Mouse (Mus musculus): ENCODE measurements at regions not wholly inside any gene's neighbourhood (a gene's known extent, or its start where the extent isn't known, plus 50 kb on each side); places are given as distances from the start of the nearest gene placed in this dataset.

- Histone ChIP-seq H3K36me3 (replicated peaks in 1 of 2; ENCODE audit: control insufficient read depth in 1 of 2, insufficient read depth in 1 of 2, low read length in 1 of 2) (no peaks in the 10 kb centered on the region), H3K4me3 (replicated peaks in 1 of 3; ENCODE audit: low read depth in 2 of 3, low read length in 2 of 3, poor library complexity in 1 of 3) (no peak overlapping the region), H3K27me3 (replicated peaks) (no peaks in the 10 kb centered on the region), H3K4me2 (ENCODE audit: insufficient read depth, low read depth, poor library complexity, severe bottlenecking) (no peak overlapping the region), H3K4me1 (ENCODE audit: control insufficient read depth in 1 of 2, insufficient read depth in 2 of 2) (peaks cover 5 to 8% of the 10 kb centered on the region in 2 experiments; a peak in 3 of 4 replicates), H3K79me2 (replicated peaks; ENCODE audit: control insufficient read depth, extremely low read depth, insufficient read depth, poor library complexity, severe bottlenecking) (no peaks in the 10 kb centered on the region), H3K9me3 (replicated peaks; ENCODE audit: low read length) (no peaks in the 10 kb centered on the region), H3K9ac (ENCODE audit: insufficient read depth, low read depth) (no peak overlapping the region), H3K27ac (ENCODE audit: insufficient read depth, low read depth) (no peak overlapping the region)
- dilution Hi-C loops (cut with MboI; ENCODE audit: extremely low pct_ligation_motif_present, extremely low pct_unique_long_range_greater_than_20kb, low sequenced_read_pairs) (no loop called here), in situ Hi-C loops (cut with MboI; ENCODE audit: low pct_ligation_motif_present, low pct_unique_long_range_greater_than_20kb, low sequenced_read_pairs) (no loop called here)
- no peak for TF ChIP-seq JUND (conservative IDR thresholded peaks at IDR 0.05; ENCODE audit: low read depth, low read length)
- DNase-seq (ENCODE audit: extremely low read depth) = no peak
These were observed 92.7 kb downstream of the Dad1 start for GRCm38 (mm10) chr14:54161206-54161605.

GRCm38 (mm10) chr14:54159816-54160215 is 94.1 kb downstream of the Dad1 start:
- no peaks in the 10 kb centered on the region for H3K79me2 ChIP-seq (replicated peaks; ENCODE audit: control insufficient read depth, extremely low read depth, insufficient read depth, poor library complexity, severe bottlenecking)
- no peaks in the 10 kb centered on the region for H3K9me3 ChIP-seq (replicated peaks; ENCODE audit: low read length)
- no peaks in the 10 kb centered on the region for H3K36me3 ChIP-seq (replicated peaks in 1 of 2; ENCODE audit: control insufficient read depth in 1 of 2, insufficient read depth in 1 of 2, low read length in 1 of 2)
- in situ Hi-C loops (cut with MboI; ENCODE audit: low pct_ligation_motif_present, low pct_unique_long_range_greater_than_20kb, low sequenced_read_pairs) (no loop called here), dilution Hi-C loops (cut with MboI; ENCODE audit: extremely low pct_ligation_motif_present, extremely low pct_unique_long_range_greater_than_20kb, low sequenced_read_pairs) (no loop called here)
- no peak for DNase-seq (ENCODE audit: extremely low read depth)
- TF ChIP-seq KAT2A (IDR thresholded peaks at IDR 0.05; ENCODE audit: insufficient replicate concordance, low read length) (no peak), ZMIZ1 (IDR thresholded peaks at IDR 0.05; ENCODE audit: low read depth, low read length) (no peak), CHD2 (IDR thresholded peaks at IDR 0.05; ENCODE audit: low read length) (no peak), ZC3H11A (IDR thresholded peaks at IDR 0.05; ENCODE audit: low read depth, low read length) (no peak), RCOR1 (conservative IDR thresholded peaks at IDR 0.05; ENCODE audit: low read depth, low read length) (no peak), JUN (IDR thresholded peaks at IDR 0.05; ENCODE audit: insufficient read depth, low read depth, low read length) (no peak), MAFK (IDR thresholded peaks at IDR 0.05; ENCODE audit: insufficient replicate concordance, low read length) (no peak), USF1 (IDR thresholded peaks at IDR 0.05; ENCODE audit: low read depth, low read length) (no peak), UBTF (IDR thresholded peaks at IDR 0.05; ENCODE audit: low read depth, low read length) (no peak), HCFC1 (IDR thresholded peaks at IDR 0.05; ENCODE audit: low read depth, low read length) (no peak), IRF4 (IDR thresholded peaks at IDR 0.05; ENCODE audit: low read depth, low read length) (no peak), SMC3 (IDR thresholded peaks at IDR 0.05; ENCODE audit: low read depth, low read length) (no peak), ZKSCAN1 (IDR thresholded peaks at IDR 0.05; ENCODE audit: borderline replicate concordance, low read depth, low read length) (no peak), MXI1 (IDR thresholded peaks at IDR 0.05; ENCODE audit: low read depth, low read length) (no peak), SIN3A (IDR thresholded peaks at IDR 0.05; ENCODE audit: low read length) (no peak), ELF1 (IDR thresholded peaks at IDR 0.05; ENCODE audit: low read depth, low read length) (no peak), MEF2A (IDR thresholded peaks at IDR 0.05; ENCODE audit: borderline replicate concordance, low read depth, low read length) (no peak)
- no peak overlapping the region for H3K4me2 ChIP-seq (ENCODE audit: insufficient read depth, low read depth, poor library complexity, severe bottlenecking)
- H3K27me3 ChIP-seq (replicated peaks) = no peaks in the 10 kb centered on the region
- H3K9ac ChIP-seq (ENCODE audit: insufficient read depth, low read depth) = no peak overlapping the region
- H3K4me3 ChIP-seq (replicated peaks in 1 of 3; ENCODE audit: low read depth in 2 of 3, low read length in 2 of 3, poor library complexity in 1 of 3) = no peak overlapping the region
- H3K4me1 ChIP-seq (ENCODE audit: control insufficient read depth in 1 of 2, insufficient read depth in 2 of 2) = peaks cover 3 to 4% of the 10 kb centered on the region in 2 experiments; a peak in 3 of 4 replicates
- no peak overlapping the region for H3K27ac ChIP-seq (ENCODE audit: insufficient read depth, low read depth)
